Mouse (Mus musculus): ENCODE measurements around the gene Cpm. TPM values are rescaled to one million over a fixed set of nuclear protein-coding genes. Genes with fewer than 3 reads are reported as not detected.
A peak's percentile ranks its signal among the peaks of the same experiment; 100 is the strongest.
"Not testable (repeated sequence)": the region's sequence is repeated elsewhere in the genome, so short reads cannot be mapped to it uniquely, and the experiment has no call there.

Gene Cpm
- total and polyA plus RNA-seq, 3 experiments, result 0.04 to 0.31 (median 0.17) TPM

- Histone ChIP-seq H3K9me3 (replicated peaks; ENCODE audit: low read length) (no peaks in the 10 kb centered on the region), H3K9ac (ENCODE audit: insufficient read depth, low read depth) (no peak overlapping the region), H3K4me3 (replicated peaks in 1 of 3; ENCODE audit: low read depth in 2 of 3, low read length in 2 of 3, poor library complexity in 1 of 3) (no peak overlapping the region), H3K27ac (ENCODE audit: insufficient read depth, low read depth) (no peak overlapping the region), H3K4me2 (ENCODE audit: insufficient read depth, low read depth, poor library complexity, severe bottlenecking) (no peak overlapping the region), H3K79me2 (replicated peaks; ENCODE audit: control insufficient read depth, extremely low read depth, insufficient read depth, poor library complexity, severe bottlenecking) (peaks cover 13% of the 10 kb centered on the region), H3K36me3 (replicated peaks in 1 of 2; ENCODE audit: control insufficient read depth in 1 of 2, insufficient read depth in 1 of 2, low read length in 1 of 2) (peaks cover 4% of the 10 kb centered on the region in 2 experiments), H3K4me1 (ENCODE audit: control insufficient read depth in 1 of 2, insufficient read depth in 2 of 2) (peaks cover 15 to 59% of the 10 kb centered on the region in 2 experiments), H3K27me3 (replicated peaks) (no peaks in the 10 kb centered on the region)
- in situ Hi-C loops (cut with MboI; ENCODE audit: low pct_ligation_motif_present, low pct_unique_long_range_greater_than_20kb, low sequenced_read_pairs) (no loop called here), dilution Hi-C loops (cut with MboI; ENCODE audit: extremely low pct_ligation_motif_present, extremely low pct_unique_long_range_greater_than_20kb, low sequenced_read_pairs) (no loop called here)
- no peak for DNase-seq (ENCODE audit: extremely low read depth)
- TF ChIP-seq TCF12 (IDR thresholded peaks at IDR 0.05; ENCODE audit: low read depth, low read length), result no peak
- TF ChIP-seq HCFC1 (IDR thresholded peaks at IDR 0.05; ENCODE audit: low read depth, low read length), result no peak
- TF ChIP-seq ZMIZ1 (IDR thresholded peaks at IDR 0.05; ENCODE audit: low read depth, low read length), result no peak
- TF ChIP-seq MYC (IDR thresholded peaks at IDR 0.05; ENCODE audit: low read depth, low read length), result no peak
- no peak for TF ChIP-seq PAX5 (IDR thresholded peaks at IDR 0.05; ENCODE audit: low read length)
- no peak for TF ChIP-seq CHD1 (IDR thresholded peaks at IDR 0.05; ENCODE audit: low read depth, low read length)
- TF ChIP-seq POLR2A (IDR thresholded peaks at IDR 0.05; ENCODE audit: low read depth, low read length), result no peak
- TF ChIP-seq EP300 (IDR thresholded peaks at IDR 0.05; ENCODE audit: low read length), result no peak
- TF ChIP-seq SMC3 (IDR thresholded peaks at IDR 0.05; ENCODE audit: low read depth, low read length), result no peak
These were observed 84.2 kb downstream of the Cpm start for GRCm38 (mm10) chr10:117713466-117713865.

GRCm38 (mm10) chr10:117714048-117714545 is 84.8 kb downstream of the Cpm start:
- Histone ChIP-seq H3K4me3 (replicated peaks in 1 of 3; ENCODE audit: low read depth in 2 of 3, low read length in 2 of 3, poor library complexity in 1 of 3) (no peak overlapping the region), H3K36me3 (replicated peaks in 1 of 2; ENCODE audit: control insufficient read depth in 1 of 2, insufficient read depth in 1 of 2, low read length in 1 of 2) (no peaks in the 10 kb centered on the region), H3K79me2 (replicated peaks; ENCODE audit: control insufficient read depth, extremely low read depth, insufficient read depth, poor library complexity, severe bottlenecking) (peaks cover 8% of the 10 kb centered on the region), H3K27me3 (replicated peaks) (no peaks in the 10 kb centered on the region), H3K9me3 (replicated peaks; ENCODE audit: low read length) (no peaks in the 10 kb centered on the region), H3K4me2 (ENCODE audit: insufficient read depth, low read depth, poor library complexity, severe bottlenecking) (no peak overlapping the region), H3K4me1 (ENCODE audit: control insufficient read depth in 1 of 2, insufficient read depth in 2 of 2) (peaks cover 21 to 66% of the 10 kb centered on the region in 2 experiments), H3K9ac (ENCODE audit: insufficient read depth, low read depth) (no peak overlapping the region), H3K27ac (ENCODE audit: insufficient read depth, low read depth) (no peak overlapping the region)
- DNase-seq (ENCODE audit: extremely low read depth), result no peak
- dilution Hi-C loops (cut with MboI; ENCODE audit: extremely low pct_ligation_motif_present, extremely low pct_unique_long_range_greater_than_20kb, low sequenced_read_pairs), result no loop called here
- TF ChIP-seq GABPA (IDR thresholded peaks at IDR 0.05; ENCODE audit: insufficient replicate concordance, low read depth, low read length), result no peak
- in situ Hi-C loops (cut with MboI; ENCODE audit: low pct_ligation_motif_present, low pct_unique_long_range_greater_than_20kb, low sequenced_read_pairs), result no loop called here

GRCm38 (mm10) chr10:117714928-117715500 is 85.7 kb downstream of the Cpm start:
- no peak overlapping the region for H3K9ac ChIP-seq (ENCODE audit: insufficient read depth, low read depth)
- no peaks in the 10 kb centered on the region for H3K27me3 ChIP-seq (replicated peaks)
- TF ChIP-seq USF1 (IDR thresholded peaks at IDR 0.05; ENCODE audit: low read depth, low read length) (peak; percentile 14; the same call in 1 of the 2 replicates), MAZ (IDR thresholded peaks at IDR 0.05; ENCODE audit: low read depth, low read length) (no peak), MAFK (IDR thresholded peaks at IDR 0.05; ENCODE audit: insufficient replicate concordance, low read length) (peak; percentile 48; the same call in 1 of the 2 replicates), ETS1 (conservative IDR thresholded peaks at IDR 0.05; ENCODE audit: low read depth, low read length) (peak; percentile 18; the same call in 1 of the 2 replicates), BHLHE40 (IDR thresholded peaks at IDR 0.05; ENCODE audit: low read depth, low read length) (no peak), CTCF (conservative IDR thresholded peaks at IDR 0.05 in 1 of 2, IDR thresholded peaks at IDR 0.05 in 1 of 2; ENCODE audit: low read depth in 2 of 2, low read length in 2 of 2) (no peak), RAD21 (IDR thresholded peaks at IDR 0.05; ENCODE audit: low read depth, low read length) (no peak), JUND (conservative IDR thresholded peaks at IDR 0.05; ENCODE audit: low read depth, low read length) (no peak), MXI1 (IDR thresholded peaks at IDR 0.05; ENCODE audit: low read depth, low read length) (no peak)
- dilution Hi-C loops (cut with MboI; ENCODE audit: extremely low pct_ligation_motif_present, extremely low pct_unique_long_range_greater_than_20kb, low sequenced_read_pairs) (no loop called here), in situ Hi-C loops (cut with MboI; ENCODE audit: low pct_ligation_motif_present, low pct_unique_long_range_greater_than_20kb, low sequenced_read_pairs) (no loop called here)
- no peak overlapping the region for H3K4me3 ChIP-seq (replicated peaks in 1 of 3; ENCODE audit: low read depth in 2 of 3, low read length in 2 of 3, poor library complexity in 1 of 3)
- no peak overlapping the region for H3K4me2 ChIP-seq (ENCODE audit: insufficient read depth, low read depth, poor library complexity, severe bottlenecking)
- peaks cover 23 to 75% of the 10 kb centered on the region in 2 experiments for H3K4me1 ChIP-seq (ENCODE audit: control insufficient read depth in 1 of 2, insufficient read depth in 2 of 2)
- peak overlapping the region; percentile 12; the same call in 1 of the 2 replicates for H3K27ac ChIP-seq (ENCODE audit: insufficient read depth, low read depth)
- no peak for DNase-seq (ENCODE audit: extremely low read depth)
- H3K79me2 ChIP-seq (replicated peaks; ENCODE audit: control insufficient read depth, extremely low read depth, insufficient read depth, poor library complexity, severe bottlenecking), result no peaks in the 10 kb centered on the region
- no peaks in the 10 kb centered on the region for H3K9me3 ChIP-seq (replicated peaks; ENCODE audit: low read length)
- H3K36me3 ChIP-seq (replicated peaks in 1 of 2; ENCODE audit: control insufficient read depth in 1 of 2, insufficient read depth in 1 of 2, low read length in 1 of 2), result no peaks in the 10 kb centered on the region

GRCm38 (mm10) chr10:117715654-117716053 is 86.4 kb downstream of the Cpm start:
- H3K36me3 ChIP-seq (replicated peaks in 1 of 2; ENCODE audit: control insufficient read depth in 1 of 2, insufficient read depth in 1 of 2, low read length in 1 of 2); DNase-seq (ENCODE audit: extremely low read depth); H3K79me2 ChIP-seq (replicated peaks; ENCODE audit: control insufficient read depth, extremely low read depth, insufficient read depth, poor library complexity, severe bottlenecking); H3K4me2 ChIP-seq (ENCODE audit: insufficient read depth, low read depth, poor library complexity, severe bottlenecking); H3K27me3 ChIP-seq (replicated peaks); in situ Hi-C loops (cut with MboI; ENCODE audit: low pct_ligation_motif_present, low pct_unique_long_range_greater_than_20kb, low sequenced_read_pairs); H3K9me3 ChIP-seq (replicated peaks; ENCODE audit: low read length); H3K9ac ChIP-seq (ENCODE audit: insufficient read depth, low read depth); H3K27ac ChIP-seq (ENCODE audit: insufficient read depth, low read depth); dilution Hi-C loops (cut with MboI; ENCODE audit: extremely low pct_ligation_motif_present, extremely low pct_unique_long_range_greater_than_20kb, low sequenced_read_pairs); H3K4me3 ChIP-seq (replicated peaks in 1 of 3; ENCODE audit: low read depth in 2 of 3, low read length in 2 of 3, poor library complexity in 1 of 3): not testable (repeated sequence)
- peaks cover 23 to 78% of the 10 kb centered on the region in 2 experiments for H3K4me1 ChIP-seq (ENCODE audit: control insufficient read depth in 1 of 2, insufficient read depth in 2 of 2)
